Mouse (Mus musculus): Measurements from ENCODE around the gene Dock2. TPM values are rescaled to one million over a fixed set of nuclear protein-coding genes. Genes with fewer than 3 reads are reported as not detected.
A peak's percentile ranks its signal among the peaks of the same experiment; 100 is the strongest.

Dock2 gene
- total and polyA plus RNA-seq, 3 experiments: 60.9 to 101 (median 77.9) TPM

GRCm38 (mm10) chr11:34372224-34372623, 411.5 kb downstream of the Dock2 start:
- peaks cover 2 to 8% of the 10 kb centered on the region in 2 experiments for H3K4me1 ChIP-seq (ENCODE audit: control insufficient read depth in 1 of 2, insufficient read depth in 2 of 2, low read length in 2 of 2)
- no peak overlapping the region for H3K9ac ChIP-seq (ENCODE audit: control insufficient read depth, low read depth, low read length, poor library complexity, severe bottlenecking)
- no peak overlapping the region for H3K27ac ChIP-seq (ENCODE audit: control insufficient read depth, low read depth, low read length)
- no peaks in the 10 kb centered on the region for H3K27me3 ChIP-seq (ENCODE audit: control insufficient read depth in 1 of 2, insufficient read depth in 2 of 2, low read length in 2 of 2)
- no peak overlapping the region for H3K4me3 ChIP-seq (ENCODE audit: control insufficient read depth in 1 of 2, insufficient read depth in 1 of 2, low read depth in 2 of 2, low read length in 2 of 2)
- no peak for TF ChIP-seq USF1 (IDR thresholded peaks at IDR 0.05; ENCODE audit: low read depth, low read length)
- TF ChIP-seq EP300 (IDR thresholded peaks at IDR 0.05; ENCODE audit: low read depth in 1 of 2, low read length in 2 of 2): peak in 1 of 2 experiments; percentile 33; a peak in 1 of 4 replicates
- TF ChIP-seq SIN3A (IDR thresholded peaks at IDR 0.05; ENCODE audit: low read length): peak; percentile 23; the same call in 1 of the 2 replicates
- TF ChIP-seq MAX (IDR thresholded peaks at IDR 0.05; ENCODE audit: low read length): no peak
- TF ChIP-seq GATA1 (IDR thresholded peaks at IDR 0.05; ENCODE audit: low read depth, low read length): peak; percentile 71
- TF ChIP-seq ETS1 (IDR thresholded peaks at IDR 0.05; ENCODE audit: low read depth, low read length): peak; percentile 48
- TF ChIP-seq MYB (IDR thresholded peaks at IDR 0.05; ENCODE audit: low read depth, low read length): no peak
- no peak for TF ChIP-seq MEF2A (IDR thresholded peaks at IDR 0.05; ENCODE audit: extremely low read depth, insufficient replicate concordance, low read depth, low read length, poor library complexity, severe bottlenecking)
- TF ChIP-seq ZC3H11A (IDR thresholded peaks at IDR 0.05; ENCODE audit: low read depth, low read length): no peak
- TF ChIP-seq NRF1 (IDR thresholded peaks at IDR 0.05; ENCODE audit: insufficient read depth, low read depth, low read length, poor library complexity, severe bottlenecking): no peak
- TF ChIP-seq CHD1 (IDR thresholded peaks at IDR 0.05; ENCODE audit: low read depth, low read length): no peak
- peak; percentile 35 for TF ChIP-seq TAL1 (IDR thresholded peaks at IDR 0.05; ENCODE audit: low read length)
- no peaks in the 10 kb centered on the region for H3K79me2 ChIP-seq (ENCODE audit: control insufficient read depth, insufficient read depth, low read length, poor library complexity)
- H3K36me3 ChIP-seq (ENCODE audit: control insufficient read depth in 1 of 2, insufficient read depth in 2 of 2, low read length in 2 of 2): peaks cover 3 to 17% of the 10 kb centered on the region in 2 experiments; a peak in 3 of 4 replicates
- no peaks in the 10 kb centered on the region for H3K9me3 ChIP-seq (replicated peaks; ENCODE audit: insufficient read depth, low read length)
- peak; percentile 92 for DNase-seq (ENCODE audit: low read depth, low spot score)

- no peaks in the 10 kb centered on the region for H3K27me3 ChIP-seq (ENCODE audit: control insufficient read depth in 1 of 2, insufficient read depth in 2 of 2, low read length in 2 of 2)
- no peaks in the 10 kb centered on the region for H3K79me2 ChIP-seq (ENCODE audit: control insufficient read depth, insufficient read depth, low read length, poor library complexity)
- peaks cover 0 to 2% of the 10 kb centered on the region in 2 experiments; a peak in 2 of 4 replicates for H3K36me3 ChIP-seq (ENCODE audit: control insufficient read depth in 1 of 2, insufficient read depth in 2 of 2, low read length in 2 of 2)
- H3K4me3 ChIP-seq (ENCODE audit: control insufficient read depth in 1 of 2, insufficient read depth in 1 of 2, low read depth in 2 of 2, low read length in 2 of 2): no peak overlapping the region
- H3K9ac ChIP-seq (ENCODE audit: control insufficient read depth, low read depth, low read length, poor library complexity, severe bottlenecking): no peak overlapping the region
- TF ChIP-seq USF1 (IDR thresholded peaks at IDR 0.05; ENCODE audit: low read depth, low read length) (no peak), GATA1 (IDR thresholded peaks at IDR 0.05; ENCODE audit: low read depth, low read length) (no peak), RCOR1 (IDR thresholded peaks at IDR 0.05; ENCODE audit: low read depth, low read length) (no peak), POLR2A (IDR thresholded peaks at IDR 0.05; ENCODE audit: control insufficient read depth in 1 of 2, insufficient read depth in 1 of 2, low read depth in 1 of 2, low read length in 2 of 2, poor library complexity in 1 of 2) (no peak), ZC3H11A (IDR thresholded peaks at IDR 0.05; ENCODE audit: low read depth, low read length) (no peak), MXI1 (IDR thresholded peaks at IDR 0.05; ENCODE audit: low read depth, low read length) (no peak), TCF12 (IDR thresholded peaks at IDR 0.05; ENCODE audit: low read depth, low read length) (no peak), ELF1 (IDR thresholded peaks at IDR 0.05; ENCODE audit: low read depth, low read length) (no peak), ZKSCAN1 (IDR thresholded peaks at IDR 0.05; ENCODE audit: low read depth, low read length) (no peak), BHLHE40 (IDR thresholded peaks at IDR 0.05; ENCODE audit: borderline replicate concordance, low read depth, low read length) (no peak), MEF2A (IDR thresholded peaks at IDR 0.05; ENCODE audit: extremely low read depth, insufficient replicate concordance, low read depth, low read length, poor library complexity, severe bottlenecking) (no peak), MYB (IDR thresholded peaks at IDR 0.05; ENCODE audit: low read depth, low read length) (no peak), NRF1 (IDR thresholded peaks at IDR 0.05; ENCODE audit: insufficient read depth, low read depth, low read length, poor library complexity, severe bottlenecking) (no peak)
- DNase-seq (ENCODE audit: low read depth, low spot score): peak; percentile 16
- no peak overlapping the region for H3K27ac ChIP-seq (ENCODE audit: control insufficient read depth, low read depth, low read length)
- H3K4me1 ChIP-seq (ENCODE audit: control insufficient read depth in 1 of 2, insufficient read depth in 2 of 2, low read length in 2 of 2): no peaks in the 10 kb centered on the region
- no peaks in the 10 kb centered on the region for H3K9me3 ChIP-seq (replicated peaks; ENCODE audit: insufficient read depth, low read length)
Measured at GRCm38 (mm10) chr11:34356109-34356508, 427.6 kb downstream of the Dock2 start.

Data from MEL (cell line).